Mouse (Mus musculus): ENCODE measurements at regions not wholly inside any gene's neighbourhood (a gene's known extent, or its start where the extent isn't known, plus 50 kb on each side); places are given as distances from the start of the nearest gene placed in this dataset.

DNA sequence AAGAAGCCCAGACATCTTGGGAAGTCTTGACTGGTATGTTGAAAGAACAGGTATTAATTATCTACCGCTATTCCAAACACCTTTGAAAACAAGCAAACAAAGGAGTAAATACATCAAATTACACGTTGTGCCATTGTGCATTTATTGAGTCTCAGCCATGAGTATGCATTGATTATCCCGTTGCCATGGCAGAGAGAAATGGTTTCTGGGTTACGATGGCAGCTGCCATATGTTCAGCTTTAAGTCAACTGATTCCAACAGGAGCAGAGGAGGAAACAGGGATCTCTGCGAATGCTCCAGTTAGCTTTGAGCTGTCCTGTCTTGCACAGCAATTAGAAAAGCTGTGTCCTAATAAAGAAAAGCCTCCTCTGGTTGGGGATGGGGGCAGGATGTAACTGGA lies 475.4 kb downstream of the Tox3 start:
- DNase-seq: peak; percentile 58

- DNase-seq: peak; percentile 28
Measured at GRCm38 (mm10) chr8:89871966-89872365, 476.2 kb downstream of the Tox3 start.

GRCm38 (mm10) chr8:89859813-89860212 lies 488.3 kb downstream of the Tox3 start:
- peak; percentile 75 for DNase-seq

DNA sequence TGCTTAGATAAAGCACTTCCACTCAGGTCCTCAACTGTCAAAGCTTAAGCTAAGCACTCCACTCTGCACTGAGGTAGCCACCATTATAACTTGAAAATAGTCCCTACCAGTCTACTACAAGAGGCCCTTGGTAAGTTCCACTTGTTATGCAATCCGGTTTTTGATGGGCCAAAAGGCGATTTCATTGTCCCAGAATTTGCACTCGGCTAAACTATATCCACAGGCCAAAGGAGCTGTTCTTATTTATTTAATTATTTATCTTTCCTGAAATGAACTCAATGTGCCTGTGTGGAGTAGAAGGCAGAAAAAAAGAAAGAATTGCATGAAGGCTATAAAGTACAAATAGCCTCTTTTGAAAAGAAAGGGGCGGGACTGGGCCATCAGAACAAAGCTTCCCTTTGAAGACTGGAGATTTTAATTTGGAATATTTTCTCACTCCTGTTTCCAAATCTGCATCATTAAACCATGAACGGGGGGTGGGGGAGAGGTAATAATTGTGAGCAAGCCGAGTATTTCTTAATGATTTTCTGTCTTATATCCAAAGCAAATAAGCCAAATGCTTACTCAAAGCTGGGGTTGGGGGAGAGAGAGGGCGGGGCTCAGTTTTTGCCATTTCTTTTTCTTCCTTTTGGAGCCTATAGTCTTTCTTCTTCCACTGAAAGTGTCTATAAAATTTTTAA lies 489.3 kb downstream of the Tox3 start:
- peak; percentile 10 for DNase-seq

- peak; percentile 54 for DNase-seq
Measured at GRCm38 (mm10) chr8:89855556-89855955, 492.6 kb downstream of the Tox3 start.

- DNase-seq: peak; percentile 85
Measured at GRCm38 (mm10) chr8:89850209-89850796, 497.8 kb downstream of the Tox3 start.

GRCm38 (mm10) chr8:89849416-89850208 lies 498.5 kb downstream of the Tox3 start:
- peak; percentile 71 for DNase-seq

DNA sequence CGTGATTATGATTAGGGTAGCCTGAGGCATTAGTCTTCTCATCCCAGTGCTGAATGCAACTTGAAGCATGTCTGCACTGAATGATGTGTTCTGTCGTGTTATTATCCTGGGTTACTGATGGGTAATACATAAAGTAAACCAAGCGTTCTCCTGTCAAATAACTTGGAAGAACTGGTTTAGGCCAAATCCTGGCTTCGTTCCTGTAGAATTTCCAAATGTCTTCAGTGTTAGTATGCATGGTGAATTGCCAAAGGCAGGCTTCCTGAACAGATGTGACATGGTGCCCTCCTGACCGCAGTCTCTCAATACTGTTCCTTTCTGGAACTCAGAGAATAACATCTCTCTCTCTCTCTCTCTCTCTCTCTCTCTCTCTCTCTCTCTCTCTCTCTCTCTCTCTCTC lies 509.6 kb downstream of the Tox3 start:
- no peak for DNase-seq

DNA sequence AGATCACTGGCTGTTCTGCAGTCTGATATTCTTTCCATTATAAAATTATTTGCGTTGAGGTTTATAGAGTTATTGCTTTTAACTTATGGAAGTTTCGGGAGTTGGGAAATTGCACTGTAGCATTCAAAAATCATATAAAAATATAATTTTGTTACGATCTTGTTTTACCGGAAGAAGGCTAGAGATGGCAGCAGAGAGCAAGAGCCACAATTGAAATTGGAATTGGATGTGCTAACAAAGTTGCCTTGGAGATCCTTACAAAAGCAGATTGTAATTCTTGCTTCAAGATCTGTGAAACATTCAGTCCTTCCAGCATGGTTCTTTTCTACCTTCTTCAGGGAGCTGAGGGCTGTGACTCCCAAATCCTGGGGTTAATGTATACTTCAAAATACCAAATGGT lies 514.4 kb downstream of the Tox3 start:
- no peak for DNase-seq

- DNase-seq: no peak
Measured at GRCm38 (mm10) chr8:89824586-89824985, 523.6 kb downstream of the Tox3 start.

DNA sequence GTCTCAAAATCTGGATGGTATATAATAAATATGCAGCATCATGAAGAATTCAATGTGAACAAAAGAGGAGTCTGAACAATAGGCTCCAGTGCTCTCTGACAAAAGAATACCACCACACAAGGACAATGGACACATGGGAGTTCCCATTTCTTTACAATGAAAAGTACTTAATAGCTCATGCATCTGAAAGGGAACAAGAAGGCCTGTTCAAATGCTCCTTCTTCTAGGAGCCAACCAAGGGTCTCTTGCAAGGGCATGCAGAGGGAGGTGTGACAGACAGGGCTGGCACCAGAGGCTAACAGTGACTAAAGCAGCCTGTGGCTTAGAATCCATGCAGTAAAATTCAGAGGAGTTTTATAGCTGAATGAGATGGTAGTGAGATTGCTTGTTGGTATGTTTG lies 524.5 kb downstream of the Tox3 start:
- DNase-seq: no peak

GRCm38 (mm10) chr8:89812036-89812711 lies 536.0 kb downstream of the Tox3 start:
- DNase-seq: no peak

- no peak for DNase-seq
Measured at GRCm38 (mm10) chr8:89788296-89788695, 559.8 kb downstream of the Tox3 start.

- peak; percentile 59 for DNase-seq
Measured at GRCm38 (mm10) chr8:89787050-89787905, 560.9 kb downstream of the Tox3 start.

DNA sequence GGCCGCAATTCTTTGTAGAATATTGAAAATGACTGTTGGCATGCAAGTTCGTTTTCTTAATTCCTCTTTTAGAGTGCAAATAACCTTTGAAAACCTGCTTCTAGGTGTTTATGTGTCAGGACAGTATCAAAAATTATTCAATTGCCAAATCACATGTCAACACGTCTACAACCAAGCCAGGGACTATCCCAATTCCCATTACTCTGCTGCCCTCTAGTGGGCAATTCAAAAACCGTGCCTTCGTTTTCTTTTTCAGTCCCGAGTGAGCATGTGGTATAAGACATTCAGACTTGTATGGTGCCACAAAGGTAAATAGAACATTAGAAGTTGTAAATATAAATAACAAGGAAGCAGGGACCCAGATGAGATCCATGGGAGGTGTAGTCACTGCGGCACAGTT lies 563.1 kb downstream of the Tox3 start:
- DNase-seq: peak; percentile 52

- no peak for DNase-seq
Measured at GRCm38 (mm10) chr8:89783311-89783710, 564.8 kb downstream of the Tox3 start.

DNA sequence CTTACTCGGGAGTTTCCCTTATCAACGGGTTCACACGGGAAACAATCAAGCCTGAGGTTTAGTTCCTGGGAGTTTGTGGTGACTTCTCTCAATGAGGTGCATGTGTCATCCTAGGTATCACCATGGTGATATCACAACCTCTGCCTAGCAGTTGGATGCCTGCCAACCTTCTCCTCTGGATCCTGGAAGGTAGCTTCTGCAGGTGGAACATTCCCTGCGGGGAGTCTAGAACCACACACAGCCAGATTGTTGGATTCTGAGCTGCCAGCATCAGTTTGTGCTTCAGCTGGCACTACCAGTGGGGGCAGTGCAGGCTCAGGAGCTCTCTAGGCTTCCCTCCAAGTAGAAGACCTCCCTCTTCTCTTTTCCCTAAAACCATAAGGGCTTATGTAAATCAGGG lies 581.8 kb downstream of the Tox3 start:
- no peak for DNase-seq

- no peak for DNase-seq
Measured at GRCm38 (mm10) chr8:89759531-89759930, 588.6 kb downstream of the Tox3 start.

DNA sequence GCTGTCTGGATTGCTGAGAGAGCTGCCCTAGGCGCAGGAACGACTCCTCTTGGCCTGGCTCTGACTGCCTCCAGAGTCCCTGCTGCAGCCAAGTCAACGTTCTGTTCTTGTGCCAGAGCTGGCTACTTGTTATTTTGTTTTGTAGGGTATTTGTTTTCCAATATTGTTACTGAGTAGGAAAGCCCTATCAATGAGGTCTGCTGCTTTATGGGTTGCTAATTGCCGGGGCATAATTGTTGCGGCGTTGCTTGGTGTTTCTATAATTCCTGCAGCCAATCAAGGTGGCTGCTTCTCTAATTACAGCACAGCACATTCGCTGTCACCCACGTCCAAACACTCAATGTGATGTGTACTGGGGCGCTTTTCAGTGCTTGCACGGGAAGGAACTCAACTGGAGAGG lies 589.4 kb downstream of the Tox3 start:
- peak; percentile 5 for DNase-seq

DNA sequence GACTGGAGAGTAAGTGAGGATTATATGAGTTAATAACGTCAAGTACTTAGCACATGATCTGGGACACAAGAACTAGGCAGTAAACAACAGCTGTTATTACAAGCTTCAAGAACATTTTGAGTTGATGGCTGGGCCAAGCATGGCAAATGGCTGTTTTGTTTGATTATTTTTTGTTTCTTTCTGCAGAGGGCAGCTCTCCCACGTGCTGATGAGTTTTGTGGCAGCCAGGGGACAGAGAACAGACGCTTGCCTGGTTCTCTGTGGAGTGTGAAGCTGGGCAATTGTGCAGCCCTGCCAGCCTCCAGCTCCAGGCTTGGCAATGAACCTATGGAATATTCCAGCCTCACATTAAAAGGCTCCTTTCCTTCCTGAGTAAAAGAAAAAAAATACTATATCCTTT lies 592.2 kb downstream of the Tox3 start:
- DNase-seq: peak; percentile 77

- DNase-seq: no peak
Measured at GRCm38 (mm10) chr8:89751201-89751600, 596.9 kb downstream of the Tox3 start.

GRCm38 (mm10) chr8:89747726-89748125 lies 600.4 kb downstream of the Tox3 start:
- no peak for DNase-seq
